Mouse (Mus musculus) CH12.LX (cell line): ENCODE measurements around the gene Mrpl58.

ENCODE experiments used
- CHD1 ChIP-seq: IDR thresholded peaks from 2 replicates; pipeline ENCODE4 v1.6.1; 2012; ENCODE audit warnings: low read depth, low read length, improper control_type of control experiment, inconsistent platforms
- CTCF ChIP-seq, 2 experiments: IDR thresholded peaks in 1 of 2; conservative IDR thresholded peaks in 1 of 2; 2 replicates each; pipeline ENCODE4 v1.5.1; 2011 to 2012; ENCODE audit warnings: low read depth in 2 of 2, low read length in 2 of 2, improper control_type of control experiment in 1 of 2, inconsistent platforms in 1 of 2, mild to moderate bottlenecking in 1 of 2, moderate library complexity in 1 of 2
- GABPA ChIP-seq: IDR thresholded peaks from 2 replicates; pipeline ENCODE4 v1.6.1; 2012; ENCODE audit warnings: low read depth, low read length, improper control_type of control experiment, inconsistent platforms; ENCODE audit not compliant: insufficient replicate concordance
- HCFC1 ChIP-seq: IDR thresholded peaks from 2 replicates; pipeline ENCODE4 v1.6.1; 2012; ENCODE audit warnings: low read depth, mild to moderate bottlenecking, inconsistent platforms, low read length, improper control_type of control experiment
- POLR2A ChIP-seq: IDR thresholded peaks from 2 replicates; pipeline ENCODE4 v1.6.1; 2011; ENCODE audit warnings: low read depth, mild to moderate bottlenecking, improper control_type of control experiment, low read length
- USF2 ChIP-seq: conservative IDR thresholded peaks from 2 replicates; pipeline ENCODE4 v1.6.1; 2011; ENCODE audit warnings: low read depth, low read length, improper control_type of control experiment

DNA sequence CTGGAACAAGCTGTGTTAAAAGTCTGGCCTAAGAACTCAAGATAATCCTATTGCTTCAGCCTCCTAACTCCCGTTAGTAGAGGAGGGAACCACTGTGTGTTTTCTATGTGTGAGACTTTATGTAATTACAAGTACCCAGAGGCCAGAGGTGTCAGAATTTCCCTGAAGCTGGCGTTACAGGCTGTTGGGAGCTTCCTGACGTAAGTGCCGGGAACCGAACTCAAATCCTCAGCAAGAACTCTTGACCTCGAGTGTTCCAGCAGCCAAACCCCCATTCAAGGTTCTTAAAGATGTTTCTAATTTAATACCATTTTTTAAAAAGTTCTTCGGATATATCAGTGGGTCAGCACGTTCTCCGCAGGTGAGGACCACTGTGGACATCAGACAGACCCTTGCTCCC, 22.3 kb upstream of the Mrpl58 start:
- TF ChIP-seq CTCF (conservative IDR thresholded peaks at IDR 0.05 in 1 of 2, IDR thresholded peaks at IDR 0.05 in 1 of 2; ENCODE audit: low read depth in 2 of 2, low read length in 2 of 2): no peak
- TF ChIP-seq HCFC1: no peak
- no peak for TF ChIP-seq GABPA
- TF ChIP-seq POLR2A: no peak
- no peak for TF ChIP-seq USF2
- TF ChIP-seq CHD1: no peak
